Mouse (Mus musculus): ENCODE data around the gene C130050O18Rik.

GRCm38 (mm10) chr5:139407121-139407885, 2.2 kb downstream of the C130050O18Rik start:
- TF ChIP-seq CTCF (IDR thresholded peaks at IDR 0.05; ENCODE audit: low read depth): no peak
- TF ChIP-seq EP300 (IDR thresholded peaks at IDR 0.05; ENCODE audit: low read depth): no peak

Data from heart, postnatal 0 days (tissue).